Mouse (Mus musculus) liver (tissue): ENCODE measurements at regions not wholly inside any gene's neighbourhood (a gene's known extent, or its start where the extent isn't known, plus 50 kb on each side); places are given as distances from the start of the nearest gene placed in this dataset.

Source experiments
- DNase-seq: peaks from one replicate; pipeline ENCODE4 v3.0.0-alpha.2; 2020; ENCODE audit warnings: mixed read lengths

DNA sequence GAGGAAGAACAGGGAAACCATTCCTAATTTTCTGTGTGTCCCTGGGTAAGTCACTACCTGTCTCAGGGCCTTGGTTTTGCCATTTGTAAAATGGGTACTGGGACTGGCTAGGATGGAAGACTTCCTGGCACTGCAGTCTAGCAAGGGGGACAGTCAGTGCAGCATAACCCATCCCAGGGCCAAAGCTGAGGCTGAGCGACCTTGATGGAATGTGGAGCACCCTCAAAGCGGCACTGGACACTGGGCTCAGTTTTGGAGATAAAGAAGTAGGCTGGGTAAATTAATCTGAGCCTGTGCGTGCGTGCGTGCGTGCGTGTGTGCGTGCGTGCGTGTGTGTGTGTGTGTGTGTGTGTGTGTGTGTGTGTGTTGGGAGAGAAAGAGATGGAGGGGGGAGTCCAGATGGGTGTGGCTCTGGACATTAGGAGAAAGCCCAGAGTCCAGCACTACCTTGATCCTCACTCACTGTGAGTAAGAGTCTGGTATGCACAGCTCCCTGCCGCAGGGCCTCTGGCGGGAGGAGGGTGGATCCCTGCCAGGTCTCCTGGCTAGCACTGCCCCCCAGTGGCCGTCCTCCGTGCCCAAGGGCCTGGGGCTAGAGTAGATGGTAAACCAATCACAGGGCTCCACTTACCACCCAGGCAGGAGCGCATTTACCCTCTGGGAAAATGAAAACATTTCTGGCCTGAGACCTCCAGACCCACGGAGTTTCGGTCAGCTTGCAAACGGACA lies 320.3 kb upstream of the Dio3 start:
- DNase-seq, result peak; percentile 77

DNA sequence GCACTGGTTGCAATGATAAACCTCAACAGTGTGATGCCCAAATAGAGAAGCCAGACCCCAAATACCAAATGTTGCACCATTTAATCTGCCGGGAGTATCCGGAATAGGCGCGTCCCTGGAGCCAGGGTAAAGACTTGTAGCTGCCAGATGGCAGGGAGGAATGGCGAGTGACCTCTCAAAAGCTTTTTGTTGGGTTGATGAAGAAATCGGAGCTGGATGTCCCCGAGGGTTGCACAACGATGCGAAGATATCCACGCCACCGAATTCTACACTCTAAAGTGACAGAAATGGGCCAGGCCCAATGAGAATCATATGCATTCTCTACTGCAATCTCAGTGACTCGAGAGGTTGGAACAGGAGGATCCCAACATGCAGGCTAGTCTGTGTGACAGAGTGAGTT lies 312.1 kb upstream of the Dio3 start:
- no peak for DNase-seq

DNA sequence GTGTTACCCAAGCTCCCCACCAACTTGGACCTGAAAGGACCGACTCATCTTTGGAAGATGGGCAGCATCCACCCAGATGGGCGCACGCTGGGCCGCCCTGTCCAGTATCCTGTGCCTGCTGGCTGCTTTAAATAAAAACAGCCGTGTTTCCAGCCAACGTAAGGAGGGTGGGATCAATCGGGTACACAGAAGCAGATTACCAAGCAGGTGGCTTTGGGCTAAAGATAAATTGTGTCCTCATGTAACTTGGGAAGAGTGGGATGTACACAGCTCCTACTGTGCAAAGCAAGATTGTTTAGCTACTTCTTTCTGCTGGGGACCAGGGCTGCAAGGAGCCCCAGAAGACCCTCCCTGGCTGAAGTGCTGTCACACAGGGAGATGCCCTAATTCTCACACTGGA lies 310.6 kb upstream of the Dio3 start:
- DNase-seq, result no peak

DNA sequence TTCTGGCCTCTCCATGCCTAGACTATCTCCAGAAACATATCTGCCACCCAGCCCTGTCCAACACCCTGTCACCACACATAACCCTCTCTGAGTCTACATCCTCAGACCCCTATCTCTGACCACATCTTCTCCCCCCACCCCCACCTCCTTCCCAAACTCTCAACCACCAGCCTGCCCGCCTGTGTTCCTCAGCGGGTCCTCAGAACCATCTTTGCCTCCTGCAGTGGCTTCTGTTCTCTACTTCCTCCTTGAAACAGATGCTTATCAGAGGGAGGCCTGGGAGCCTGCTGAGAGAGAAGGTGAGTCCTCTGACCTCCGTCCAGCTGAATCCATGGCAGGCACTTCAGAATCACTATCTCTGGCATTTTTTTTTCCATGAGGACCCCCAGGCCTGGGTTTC lies 307.4 kb upstream of the Dio3 start:
- peak; percentile 14 for DNase-seq

DNA sequence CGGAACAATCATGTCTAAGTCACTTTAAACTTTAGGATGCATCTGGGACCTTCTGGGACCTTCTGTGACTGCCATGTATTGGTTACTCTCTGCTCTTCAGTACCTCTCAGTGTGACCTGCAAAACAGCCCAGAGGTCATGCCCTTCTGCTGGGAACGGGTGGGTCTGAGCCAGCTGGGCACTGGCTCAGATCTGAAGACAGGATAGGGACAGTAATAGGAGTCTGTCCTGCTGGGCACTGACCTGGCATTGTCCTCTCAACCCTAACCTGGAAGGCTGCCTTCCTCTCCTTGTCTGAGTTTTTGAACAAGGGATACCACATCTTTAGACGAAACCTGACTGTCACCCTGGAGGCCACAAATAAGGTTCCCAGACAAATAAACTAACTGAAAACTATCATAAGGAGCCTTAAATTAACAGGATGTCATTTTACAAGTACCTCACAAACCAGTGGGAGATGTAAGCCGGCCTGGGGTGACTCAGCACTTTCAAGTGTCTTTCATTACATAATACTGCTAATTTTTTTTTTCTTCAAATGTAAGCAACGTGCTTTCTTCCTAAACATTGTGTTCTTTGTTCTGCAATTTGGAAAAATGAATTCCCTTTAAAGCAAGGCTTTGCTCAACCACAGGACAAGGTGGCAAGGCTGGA lies 306.4 kb upstream of the Dio3 start:
- no peak for DNase-seq

DNA sequence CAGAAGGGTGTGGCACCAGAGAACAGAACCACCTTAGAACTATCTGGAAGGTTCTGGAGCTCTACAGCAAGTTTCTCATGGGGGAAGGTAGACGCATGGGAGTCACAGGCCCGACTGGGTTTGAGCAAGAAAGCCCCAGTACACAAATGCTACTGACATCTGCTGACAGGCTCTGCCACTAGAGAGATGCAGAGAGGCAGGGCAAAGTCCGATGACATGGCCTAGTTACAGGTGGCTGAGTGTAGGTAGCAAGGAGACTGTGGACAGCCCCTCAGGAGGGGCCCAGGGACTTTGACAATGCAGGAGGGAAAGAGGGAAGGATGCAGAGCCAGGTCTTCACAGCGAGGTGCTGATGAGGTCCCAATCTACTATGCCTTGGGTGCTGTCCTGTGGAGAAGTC lies 305.3 kb upstream of the Dio3 start:
- DNase-seq, result no peak

DNA sequence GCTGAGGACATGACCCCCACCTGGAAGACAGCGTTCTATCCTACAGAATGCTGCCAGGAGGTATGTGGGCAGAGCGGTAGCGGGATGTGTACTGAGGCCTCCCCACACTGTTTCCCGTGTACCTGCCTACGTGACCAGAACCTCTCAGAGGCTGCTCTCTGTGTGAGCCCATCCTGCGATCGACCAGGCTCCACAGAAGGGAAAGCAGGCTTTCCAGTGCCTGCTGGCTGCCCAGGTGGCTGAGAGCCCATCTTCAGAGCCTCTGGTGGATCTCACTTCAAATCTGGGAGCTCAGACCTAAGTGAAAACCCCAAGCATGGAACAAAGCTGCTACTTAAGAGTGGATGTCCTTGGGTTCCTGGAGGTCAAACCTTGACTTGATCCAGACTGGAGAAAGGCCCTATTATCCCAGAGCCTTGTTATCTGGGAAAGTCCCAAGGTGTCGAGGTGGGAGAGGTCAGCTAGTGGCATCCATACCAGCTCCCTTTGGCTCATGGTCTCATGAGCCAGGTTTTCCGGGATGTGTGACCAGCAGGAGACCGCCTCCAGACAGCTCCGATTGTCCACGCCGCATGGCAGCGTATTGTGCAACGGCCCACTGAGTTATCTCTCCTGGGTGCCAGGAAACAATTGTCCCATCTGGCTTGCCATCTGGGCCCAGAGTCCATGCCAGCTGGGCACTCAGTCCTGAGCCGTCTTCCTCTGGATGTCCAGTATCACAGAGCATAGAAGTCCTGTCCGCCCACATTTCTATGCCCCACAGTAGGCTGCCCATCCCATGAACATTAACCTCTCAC lies 303.5 kb upstream of the Dio3 start:
- no peak for DNase-seq

DNA sequence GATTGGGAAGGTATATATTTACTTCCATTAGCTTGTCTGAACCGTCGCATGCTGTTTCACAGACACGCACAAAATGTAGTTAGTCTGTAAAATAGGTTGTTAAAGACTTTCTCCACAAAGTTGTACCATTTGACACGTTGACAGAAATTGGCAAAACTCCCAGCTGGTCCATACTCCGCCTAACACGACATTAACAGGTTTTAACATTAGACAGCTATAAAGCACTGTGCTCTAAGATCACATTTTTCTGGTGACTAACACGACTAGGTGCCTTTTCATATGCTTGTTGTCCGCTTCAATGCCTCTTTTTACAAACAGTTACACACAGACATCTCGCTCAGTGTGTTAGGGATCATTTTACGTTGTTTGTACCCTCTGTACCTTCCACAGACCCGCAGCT lies 294.2 kb upstream of the Dio3 start:
- no peak for DNase-seq

DNA sequence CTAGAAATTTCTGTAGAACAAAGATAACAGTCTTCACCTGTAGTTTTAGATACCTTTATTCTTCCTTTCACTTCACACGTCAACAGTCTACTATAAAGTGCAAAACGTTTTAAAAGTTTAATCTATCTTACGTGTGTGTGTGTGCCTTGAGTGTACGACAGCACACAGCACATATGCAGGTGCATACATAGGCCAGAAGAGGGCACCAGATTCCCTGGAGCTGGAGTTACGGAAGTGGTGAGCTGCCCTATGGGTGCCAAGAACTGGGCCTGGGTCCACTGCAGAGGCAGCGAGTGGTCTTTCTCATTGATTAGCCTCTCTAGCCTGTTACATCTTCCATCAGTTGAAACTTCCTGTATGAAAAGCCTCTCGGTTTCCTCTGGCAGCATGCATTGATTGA lies 285.5 kb upstream of the Dio3 start:
- DNase-seq, result no peak

DNA sequence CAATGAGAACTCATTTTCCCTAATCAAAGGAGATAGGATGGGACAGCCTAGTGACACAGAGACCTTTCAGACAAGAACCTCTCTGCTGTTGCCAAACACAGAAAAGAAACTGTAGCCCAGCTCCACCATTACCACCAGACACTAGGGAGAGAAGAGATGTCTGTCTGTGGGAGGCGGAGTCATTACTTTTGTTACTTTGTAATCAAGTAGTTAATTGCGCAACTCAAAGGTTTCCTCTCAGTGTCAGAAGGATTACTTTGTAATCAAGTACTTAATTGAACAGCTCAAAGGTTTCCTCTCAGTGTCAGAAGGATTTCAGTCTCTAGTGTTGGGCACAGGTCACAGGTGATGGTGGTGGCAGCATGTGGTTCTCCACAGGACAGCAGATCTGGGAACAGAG lies 276.2 kb upstream of the Dio3 start:
- no peak for DNase-seq

DNA sequence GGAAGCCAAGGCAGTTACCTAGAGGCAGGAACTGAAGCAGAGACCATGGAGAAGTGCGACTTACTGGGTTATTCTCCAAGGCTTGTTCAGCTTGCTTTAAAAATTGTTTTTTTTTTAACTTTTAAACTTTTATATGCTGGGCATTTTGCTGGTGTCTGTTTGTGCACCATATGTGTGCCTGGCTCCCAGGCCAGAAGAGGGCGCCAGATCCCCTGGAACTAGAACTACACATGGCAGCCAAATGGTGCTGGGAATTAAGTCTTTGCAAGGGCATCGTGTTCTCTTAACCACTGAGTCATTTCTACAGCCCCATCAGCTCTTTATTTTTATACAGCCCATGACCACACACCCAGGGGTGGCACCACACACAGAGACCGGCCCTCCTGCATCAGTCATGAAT lies 269.7 kb upstream of the Dio3 start:
- no peak for DNase-seq

DNA sequence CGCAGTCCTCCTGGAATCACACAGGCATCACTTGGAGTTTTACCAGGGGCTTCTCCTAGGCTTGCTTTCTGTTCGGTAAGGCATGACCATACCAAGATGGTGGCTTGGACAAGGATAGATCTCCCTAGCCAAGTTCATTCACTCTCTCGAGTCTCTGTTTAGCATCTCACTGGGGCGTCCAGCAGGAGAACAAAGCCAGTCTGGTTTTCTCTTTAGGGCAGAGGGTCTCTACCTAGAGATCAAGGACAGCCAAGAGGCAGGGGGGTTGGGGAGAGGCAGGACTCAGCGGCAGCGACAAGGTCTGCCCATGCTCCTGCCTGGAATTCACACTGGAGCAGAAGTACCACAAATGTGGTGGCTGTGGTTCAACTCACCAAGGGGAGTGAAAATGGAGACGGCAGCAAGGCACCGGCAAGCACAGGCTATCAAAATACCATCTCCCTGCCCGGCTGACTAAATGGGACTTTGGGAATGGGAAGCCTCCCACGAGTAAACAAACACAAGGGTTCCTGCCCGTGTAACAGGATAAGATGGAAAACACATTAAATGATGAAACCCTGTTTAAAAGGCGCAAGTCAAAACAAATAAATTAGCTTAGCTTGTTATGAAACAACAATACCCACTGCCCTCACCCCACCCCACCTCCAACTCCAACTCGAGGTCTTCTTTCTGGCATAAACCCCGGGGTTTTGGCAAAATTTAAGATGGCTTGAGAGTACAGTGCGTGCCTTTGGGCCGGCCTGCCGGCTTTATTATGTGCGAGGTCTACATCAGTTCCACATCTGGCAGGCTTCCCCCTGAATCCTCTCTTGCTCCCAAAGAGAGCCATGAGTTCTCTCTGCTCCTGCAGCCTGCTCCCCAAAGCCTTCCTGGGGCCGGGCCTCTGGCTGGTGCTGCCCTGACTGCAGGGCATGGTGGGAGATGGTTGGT lies 258.1 kb upstream of the Dio3 start:
- DNase-seq, result no peak

DNA sequence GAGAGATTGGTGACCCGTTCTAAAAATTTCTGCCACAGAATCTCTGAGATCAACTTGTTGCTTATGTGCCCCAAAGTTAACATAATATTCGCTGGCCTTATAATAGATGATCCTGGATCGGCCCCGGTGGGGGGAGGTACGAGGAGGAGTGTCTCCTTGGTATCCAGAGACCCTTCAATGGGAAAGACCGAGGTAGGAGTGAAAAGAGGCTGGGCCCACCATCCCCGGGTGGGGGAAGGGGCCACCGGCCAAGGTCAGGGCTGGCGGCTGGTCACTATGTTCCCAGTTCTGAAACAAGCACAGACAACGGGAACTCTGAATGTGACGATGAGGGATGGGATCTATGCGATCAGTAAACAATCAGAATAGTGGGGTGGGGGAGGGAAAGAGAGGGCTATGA lies 257.2 kb upstream of the Dio3 start:
- no peak for DNase-seq

DNA sequence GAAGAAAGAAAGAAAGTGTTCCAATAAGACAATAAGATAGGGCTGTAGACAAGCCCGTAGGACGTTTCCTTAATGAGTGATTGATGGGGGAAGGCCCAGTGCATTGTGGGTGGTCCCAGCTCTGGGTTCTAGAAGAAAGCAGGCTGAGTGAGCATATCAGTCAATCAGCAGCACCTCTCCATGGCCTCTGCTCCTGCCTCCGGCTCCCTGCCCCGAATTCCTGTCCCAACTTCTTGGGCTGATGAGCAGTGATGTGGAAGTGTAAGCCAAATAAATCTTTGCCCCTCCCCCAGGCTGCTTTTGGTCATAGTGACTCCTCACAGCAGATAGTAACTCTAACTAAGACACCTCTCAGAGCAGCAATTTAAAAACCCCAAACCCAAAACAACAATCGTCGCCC lies 256.2 kb upstream of the Dio3 start:
- no peak for DNase-seq

DNA sequence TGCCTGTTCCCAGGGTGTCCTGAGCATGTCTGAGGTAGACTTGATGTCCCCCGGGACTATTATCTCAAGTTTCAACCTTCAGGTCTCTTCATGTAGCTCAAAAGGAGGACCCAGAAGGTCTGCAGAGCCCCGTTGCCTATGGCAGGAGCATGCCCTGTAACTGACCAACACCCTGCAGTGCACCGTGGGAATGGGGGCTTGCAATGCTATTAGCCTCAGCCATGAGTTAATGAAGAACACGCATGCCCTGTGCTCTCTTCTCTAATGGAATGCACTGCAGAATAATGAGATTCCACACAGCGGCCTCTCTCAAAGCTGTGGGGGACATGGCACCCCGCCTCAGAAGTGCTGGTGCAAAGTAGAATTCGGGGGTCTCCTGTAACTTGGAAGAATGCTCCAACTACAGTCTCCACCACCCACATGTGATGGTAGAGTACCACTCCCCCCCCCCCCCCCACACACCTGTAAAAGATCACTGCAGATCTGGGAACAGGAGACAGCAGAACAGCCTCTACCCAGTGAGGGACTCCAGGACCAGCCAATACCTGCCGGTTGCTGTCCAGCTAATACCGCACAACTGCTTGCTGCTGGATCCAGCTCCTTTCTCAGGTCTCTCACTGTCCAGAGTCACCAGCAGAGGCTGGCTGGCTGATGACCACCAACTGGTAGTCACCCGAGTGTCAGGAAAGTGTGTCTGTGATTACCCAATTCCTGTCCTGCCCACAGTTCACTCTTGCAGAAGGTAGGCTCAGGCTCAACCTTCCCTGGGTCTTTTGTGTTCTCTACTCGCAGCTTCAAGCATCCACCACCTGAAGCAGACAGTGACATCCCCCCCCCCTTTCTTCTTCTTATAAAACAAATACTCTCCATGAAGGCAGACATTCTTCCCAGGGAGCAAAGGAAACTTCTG lies 255.4 kb upstream of the Dio3 start:
- DNase-seq, result no peak

DNA sequence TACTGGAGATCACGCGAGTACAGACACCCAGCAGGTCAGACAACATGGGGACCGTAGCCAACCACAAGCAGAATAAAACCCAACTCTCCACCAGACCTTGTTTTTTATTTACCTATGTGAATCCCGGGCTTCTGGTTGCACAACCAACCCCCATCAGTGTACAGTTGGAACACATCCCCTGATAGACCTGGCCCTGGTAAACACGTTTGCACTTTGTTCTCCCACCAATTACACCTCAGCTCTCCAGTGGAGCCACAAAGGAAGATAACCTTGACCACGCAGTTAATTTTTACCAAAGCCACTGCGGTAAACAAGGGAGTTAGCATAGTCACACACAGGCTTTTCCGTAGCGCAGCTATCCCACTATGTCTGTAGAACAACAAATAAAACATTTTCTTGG lies 254.6 kb upstream of the Dio3 start:
- peak; percentile 24 for DNase-seq

DNA sequence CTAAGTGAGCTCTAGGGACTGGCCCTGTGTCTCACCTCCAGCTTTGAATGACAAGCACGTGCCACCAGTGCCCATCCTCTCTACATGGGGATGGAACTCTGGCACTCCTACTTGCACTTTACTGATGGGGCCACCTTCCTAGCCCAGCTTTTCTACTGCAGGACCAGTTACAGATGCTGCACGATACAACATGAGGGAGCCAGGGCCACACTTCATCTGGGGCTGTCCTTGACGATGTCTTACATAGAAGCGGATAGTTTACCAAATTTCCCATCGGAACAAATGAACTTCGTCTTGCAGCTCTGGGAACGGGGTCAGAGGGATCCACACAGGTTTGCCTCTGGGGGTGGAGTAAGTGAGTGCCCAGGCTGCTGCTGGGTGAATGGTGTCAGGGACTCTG lies 253.7 kb upstream of the Dio3 start:
- no peak for DNase-seq

DNA sequence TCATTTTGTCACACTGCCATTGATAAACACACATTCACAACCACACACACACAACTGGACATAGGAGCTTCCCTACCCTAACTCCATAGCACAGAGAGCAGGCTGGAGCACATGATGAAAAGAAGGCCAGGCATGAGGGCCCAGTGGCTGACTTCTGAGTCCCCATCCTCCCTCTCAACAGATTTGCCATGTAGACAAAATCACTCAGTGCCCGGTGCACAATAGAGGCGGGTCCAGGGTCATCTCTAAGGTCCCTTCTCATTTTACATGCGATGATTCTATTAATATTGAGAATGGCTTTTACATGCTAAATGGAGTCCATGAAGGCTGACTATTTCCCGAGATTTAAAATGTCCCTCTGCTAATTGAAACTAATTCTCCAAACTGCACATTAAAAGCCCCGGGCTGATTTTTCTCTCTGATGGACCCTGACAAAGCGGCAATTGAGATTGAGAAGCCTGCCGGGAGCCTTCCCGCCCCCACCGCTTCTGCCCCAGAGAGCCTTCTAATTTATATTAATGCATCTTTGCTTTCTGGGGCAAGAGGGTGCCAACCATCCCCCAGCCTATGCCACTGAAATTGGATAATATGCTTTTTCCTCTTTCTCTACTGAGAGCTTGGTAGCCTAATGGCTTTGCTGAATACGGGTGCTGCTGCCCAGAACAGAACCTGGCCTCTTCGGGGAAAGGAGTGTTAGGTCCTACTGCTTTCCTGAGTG lies 252.7 kb upstream of the Dio3 start:
- DNase-seq, result no peak

DNA sequence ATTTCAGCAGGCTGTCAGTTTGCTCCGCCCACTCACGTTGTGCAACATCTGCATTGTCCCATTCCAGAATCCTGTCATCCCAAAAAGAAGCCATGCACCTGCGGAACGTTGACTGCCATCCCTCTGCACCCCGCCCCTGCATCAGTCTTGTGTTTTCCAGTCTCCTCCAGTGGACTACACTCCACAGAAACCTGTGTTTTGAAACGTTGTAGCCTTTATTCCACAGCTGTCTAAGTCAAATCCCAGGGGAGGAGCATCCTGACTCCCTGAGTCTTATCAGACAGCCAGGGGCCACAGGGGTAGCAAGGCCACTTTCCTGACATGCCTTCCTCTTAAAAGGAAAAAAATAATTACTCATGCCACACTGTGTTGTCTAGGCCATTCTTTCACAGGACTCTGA lies 251.5 kb upstream of the Dio3 start:
- DNase-seq, result no peak

DNA sequence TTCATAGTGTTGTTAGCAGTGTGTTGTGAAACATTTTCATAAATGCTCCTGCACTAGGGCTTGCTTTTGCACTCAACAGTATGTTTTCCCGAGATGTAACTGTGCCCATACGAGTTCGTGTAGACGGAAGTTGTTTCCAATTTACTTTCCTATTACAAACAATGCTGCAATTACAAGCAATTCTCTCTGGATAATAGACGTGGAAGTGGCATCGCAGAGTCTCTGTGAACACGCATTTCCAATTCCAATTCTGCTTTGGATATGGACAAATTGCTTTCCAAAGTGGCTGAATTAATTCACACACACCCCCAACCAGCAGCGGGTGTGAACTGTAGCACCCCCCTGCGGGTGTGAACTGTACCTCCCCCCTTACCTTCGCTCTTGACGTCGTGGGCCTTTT lies 250.9 kb upstream of the Dio3 start:
- no peak for DNase-seq

DNA sequence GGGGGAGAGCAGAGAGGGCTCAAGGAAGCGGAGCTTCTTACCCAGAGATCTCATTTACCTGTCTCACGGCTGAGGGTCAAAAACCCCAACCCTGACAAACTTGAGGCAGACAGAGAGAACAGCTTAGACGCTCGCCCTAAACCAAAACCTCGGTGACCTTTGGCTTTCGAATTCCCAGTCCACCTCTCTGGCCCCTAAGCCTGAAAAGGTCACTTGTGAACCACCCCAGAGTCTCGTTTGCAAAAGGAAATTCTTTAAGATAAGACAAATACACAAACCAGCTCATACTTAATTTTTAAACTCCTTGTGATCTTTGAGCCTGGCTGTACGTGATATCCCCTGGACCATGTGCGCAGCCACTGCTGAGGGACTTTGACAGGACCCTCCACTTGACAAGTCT lies 250.2 kb upstream of the Dio3 start:
- no peak for DNase-seq
